Mouse (Mus musculus) cerebellum, adult 11 months (tissue): ENCODE results near the gene Ica1.

ENCODE experiments used
- DNase-seq: peaks from one replicate; pipeline ENCODE4 v3.0.0; 2022

Gene Ica1

GRCm38 (mm10) chr6:8741659-8742058 is 36.6 kb downstream of the Ica1 start:
- no peak for DNase-seq

DNA sequence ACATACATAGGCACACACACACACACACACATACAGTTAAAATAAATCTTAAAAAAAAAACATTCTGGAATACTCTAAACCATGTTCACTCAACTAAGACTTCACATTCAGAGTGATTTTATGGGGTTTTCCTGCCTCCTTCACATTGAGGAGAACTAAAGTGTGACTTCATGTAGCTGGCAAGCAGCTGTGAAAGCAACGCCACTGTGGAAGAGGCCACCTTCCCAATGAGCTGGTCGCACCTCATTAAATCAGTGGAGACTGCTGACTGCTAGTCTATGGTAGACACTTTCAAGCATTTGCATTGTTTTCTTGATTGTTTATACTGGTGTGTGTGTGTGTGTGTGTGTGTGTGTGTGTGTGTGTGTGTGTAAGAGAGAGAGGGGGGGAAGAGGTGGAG is 38.2 kb downstream of the Ica1 start:
- no peak for DNase-seq

DNA sequence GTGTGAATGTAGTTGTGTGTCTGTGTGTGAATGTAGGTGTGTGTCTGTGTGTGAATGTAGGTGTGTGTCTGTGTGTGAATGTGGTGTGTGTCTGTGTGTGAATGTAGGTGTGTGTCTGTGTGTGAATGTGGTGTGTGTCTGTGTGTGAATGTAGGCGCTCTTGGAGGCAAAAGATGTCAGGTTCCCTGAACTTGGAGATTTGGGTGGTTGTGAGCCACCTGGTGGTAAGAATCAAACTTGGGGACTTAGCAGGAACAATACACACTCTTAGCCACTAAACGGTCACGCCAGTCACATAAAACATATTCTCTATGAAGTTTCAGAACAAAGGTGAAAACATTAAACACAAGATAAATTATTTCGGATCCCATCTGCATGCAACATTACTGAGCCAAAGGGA is 39.9 kb downstream of the Ica1 start:
- DNase-seq = no peak

DNA sequence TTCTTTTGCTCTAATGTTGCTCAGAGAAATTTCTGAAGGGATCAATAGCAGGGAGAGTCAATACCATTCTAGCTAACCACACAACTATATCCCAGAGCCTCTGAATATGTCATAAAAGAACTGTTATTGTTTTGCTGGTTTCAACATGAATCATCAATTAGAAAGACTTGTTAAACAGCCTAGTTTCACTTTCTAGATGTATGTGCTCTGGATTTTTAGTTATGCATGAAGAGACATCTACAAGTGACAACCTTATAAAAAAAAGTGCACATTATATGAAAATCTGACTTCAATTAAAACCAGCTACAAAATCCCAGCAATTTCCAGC is 41.8 kb downstream of the Ica1 start:
- DNase-seq = no peak

DNA sequence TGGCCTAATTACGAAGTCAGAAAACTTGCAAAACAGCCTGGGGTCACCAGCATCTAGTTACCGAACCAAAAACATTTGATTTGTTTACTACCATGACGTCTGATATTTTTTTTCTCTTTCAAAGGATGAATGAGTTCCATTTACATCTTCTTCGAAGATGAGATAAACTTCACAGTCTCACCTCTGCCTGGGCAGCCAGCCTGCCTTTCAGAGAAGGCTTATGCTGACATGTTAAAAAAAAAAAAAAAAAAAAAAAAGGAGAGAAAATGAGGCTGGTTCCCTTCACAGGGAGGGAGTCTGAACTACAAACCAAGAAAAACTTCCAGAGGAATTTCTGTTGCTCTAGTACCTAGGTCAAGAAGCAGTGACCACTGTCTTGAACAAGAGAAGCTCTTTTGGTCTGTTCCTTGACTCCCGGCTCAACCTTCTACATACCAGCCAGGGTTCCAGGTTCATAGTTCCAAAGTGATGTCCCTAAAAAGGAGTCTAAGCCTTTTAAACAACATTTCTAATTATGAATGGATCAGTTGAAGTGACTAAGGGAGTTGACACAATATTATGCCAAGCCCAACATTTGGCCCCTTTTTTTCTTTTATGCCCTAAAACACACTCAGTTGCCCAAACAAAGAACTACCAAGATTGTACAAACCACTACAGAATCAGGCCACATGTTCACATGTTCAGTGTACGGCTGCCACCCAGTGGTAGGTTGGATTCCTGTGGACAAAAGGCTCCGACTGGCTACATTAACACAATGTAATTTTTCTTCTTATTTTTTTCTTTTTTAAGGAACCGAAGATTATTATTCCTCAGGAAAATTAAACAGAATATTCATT is 42.4 kb downstream of the Ica1 start:
- peak; percentile 60 for DNase-seq

- DNase-seq = no peak
Observed at GRCm38 (mm10) chr6:8735044-8735443, 43.2 kb downstream of the Ica1 start.

- DNase-seq = no peak
Observed at GRCm38 (mm10) chr6:8732492-8732891, 45.8 kb downstream of the Ica1 start.

DNA sequence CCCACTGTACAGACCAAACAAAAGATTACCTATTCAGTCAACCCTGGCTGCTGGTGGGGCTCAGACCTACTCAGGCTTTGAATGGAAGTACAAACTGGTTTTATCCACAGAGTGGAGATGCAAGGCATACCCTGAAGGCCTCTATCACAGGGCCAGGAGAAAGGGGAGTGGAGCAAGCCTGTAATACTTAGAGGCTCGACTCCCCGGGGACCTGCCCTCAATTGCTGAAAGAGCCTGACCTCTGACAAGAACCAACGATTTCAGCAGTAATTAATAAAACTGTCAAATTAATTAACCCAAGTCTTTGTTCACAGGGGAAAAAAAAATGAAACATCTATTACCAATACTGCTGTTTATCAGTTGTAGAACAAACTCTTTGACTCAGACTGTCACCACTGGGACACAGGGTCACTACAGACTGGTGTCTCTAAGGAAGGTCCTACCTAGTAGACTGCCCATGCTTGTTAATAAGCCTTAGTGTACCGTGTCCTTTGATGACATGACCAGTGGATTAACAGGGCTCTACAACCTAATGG is 46.6 kb downstream of the Ica1 start:
- no peak for DNase-seq

DNA sequence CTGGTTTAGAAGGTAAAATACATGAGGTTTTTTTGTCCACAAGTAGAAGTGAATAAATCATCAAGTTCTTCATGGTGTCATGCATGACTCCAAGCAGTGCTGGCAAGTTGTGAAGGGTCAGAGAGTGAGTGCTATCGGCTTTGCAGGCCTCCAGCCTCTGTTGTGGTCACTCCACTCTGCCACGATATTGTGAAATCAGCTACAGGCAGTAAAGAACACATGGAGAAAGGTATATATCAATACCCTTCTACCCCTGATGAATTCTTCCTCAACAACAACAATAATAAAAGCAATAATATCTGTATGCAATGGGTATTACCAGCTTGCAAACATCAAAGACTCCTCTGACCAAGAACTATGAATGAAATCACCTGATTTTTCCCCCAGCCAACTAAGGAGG is 47.9 kb downstream of the Ica1 start:
- DNase-seq = no peak

- DNase-seq = no peak
Observed at GRCm38 (mm10) chr6:8727806-8728205, 50.5 kb downstream of the Ica1 start.

DNA sequence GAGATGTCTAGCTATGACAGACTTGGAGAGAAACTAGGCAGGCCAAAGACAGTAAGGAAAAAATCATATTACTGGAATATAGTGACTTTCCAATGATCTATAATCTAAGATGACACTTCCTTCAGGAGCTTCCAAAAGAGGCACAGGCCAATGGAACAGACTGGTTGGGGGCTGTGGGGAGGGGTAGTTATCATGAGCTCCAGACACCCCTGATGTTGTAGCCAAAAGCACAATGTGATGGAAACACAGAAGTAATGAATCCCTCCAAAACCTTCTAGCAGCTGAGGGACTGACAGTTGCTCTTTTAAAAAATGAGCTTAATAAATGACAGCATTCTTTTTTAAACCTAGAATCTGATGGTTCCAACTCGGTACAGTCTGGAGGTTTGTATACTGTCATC is 52.7 kb downstream of the Ica1 start:
- no peak for DNase-seq

DNA sequence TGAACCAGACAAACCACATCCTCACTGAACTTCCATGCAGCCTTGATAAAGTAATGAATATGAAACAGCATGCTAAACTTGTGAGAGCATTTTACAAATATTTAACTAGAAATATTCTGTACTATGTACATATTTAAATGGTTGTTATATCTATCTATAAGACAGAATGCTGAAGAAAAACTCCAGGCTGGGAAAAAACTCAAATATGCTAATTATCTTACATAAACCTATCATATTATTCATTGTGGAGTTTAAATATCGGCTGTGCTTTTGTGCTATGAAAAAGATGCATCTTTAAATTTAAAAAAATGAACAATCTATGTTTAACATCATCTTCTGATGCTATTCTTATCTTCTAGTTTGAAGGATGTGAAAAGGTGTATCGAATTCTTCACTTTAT is 58.6 kb downstream of the Ica1 start:
- DNase-seq = no peak

DNA sequence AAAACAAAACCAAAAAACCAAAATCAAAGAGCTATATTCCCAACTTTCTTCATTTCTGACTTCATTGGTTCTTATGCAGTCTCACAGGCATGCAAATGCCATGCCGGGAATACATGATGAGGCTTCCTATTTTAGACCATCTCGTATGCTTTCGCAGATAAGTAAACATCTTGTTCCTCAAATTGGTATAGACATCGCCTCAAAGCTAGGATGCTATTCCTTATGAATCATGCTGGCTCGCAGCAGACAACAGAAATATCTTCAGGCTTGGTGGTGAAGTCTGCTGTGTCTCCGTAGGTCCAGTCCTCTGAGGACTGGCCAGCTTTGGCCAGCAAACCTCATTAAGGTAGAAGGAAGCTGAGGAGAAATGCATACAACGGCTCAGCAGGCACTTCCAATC is 60.3 kb downstream of the Ica1 start:
- no peak for DNase-seq

- no peak for DNase-seq
Observed at GRCm38 (mm10) chr6:8716539-8716938, 61.7 kb downstream of the Ica1 start.

GRCm38 (mm10) chr6:8711246-8711645 is 67.0 kb downstream of the Ica1 start:
- DNase-seq = no peak

DNA sequence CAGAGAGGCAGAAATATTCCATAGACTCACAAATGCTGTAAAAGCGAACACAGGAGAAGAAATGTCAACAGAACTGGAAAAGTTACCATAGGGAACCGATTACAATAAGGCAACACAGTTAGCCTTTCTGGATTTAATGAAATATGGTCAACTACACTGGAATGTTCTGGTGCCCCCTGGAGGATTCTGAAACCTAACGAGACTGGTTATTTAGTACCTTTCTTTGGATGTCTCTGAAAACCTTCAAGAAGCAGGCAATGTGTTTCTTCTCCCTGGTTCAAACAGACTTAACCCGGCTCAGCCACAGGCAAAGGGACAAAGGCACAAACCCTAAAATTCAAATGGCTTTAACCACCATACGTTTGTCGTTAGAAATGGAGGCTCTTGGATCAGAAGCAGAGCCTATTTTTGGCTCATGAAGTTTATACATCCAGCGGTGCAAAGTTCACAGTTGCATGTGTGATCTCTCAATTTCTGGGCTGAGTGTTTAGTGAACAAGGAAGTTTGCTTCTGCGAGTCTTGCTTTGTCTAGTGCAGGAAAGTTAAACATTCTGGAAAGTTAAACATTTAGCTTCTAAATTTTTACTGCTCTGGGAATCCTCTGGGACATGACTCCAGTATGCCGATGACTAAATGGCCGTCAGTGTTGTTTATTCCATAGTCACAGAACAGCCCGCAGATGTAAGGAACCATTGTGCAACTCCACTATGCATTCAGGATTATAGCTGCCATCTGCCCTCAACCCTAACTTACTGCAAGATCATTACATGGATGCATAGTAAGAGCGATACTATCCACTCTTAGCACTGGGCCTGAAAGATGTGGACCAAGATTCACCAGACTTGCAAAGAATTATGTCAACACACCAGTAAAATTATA is 83.4 kb downstream of the Ica1 start:
- peak; percentile 26 for DNase-seq

DNA sequence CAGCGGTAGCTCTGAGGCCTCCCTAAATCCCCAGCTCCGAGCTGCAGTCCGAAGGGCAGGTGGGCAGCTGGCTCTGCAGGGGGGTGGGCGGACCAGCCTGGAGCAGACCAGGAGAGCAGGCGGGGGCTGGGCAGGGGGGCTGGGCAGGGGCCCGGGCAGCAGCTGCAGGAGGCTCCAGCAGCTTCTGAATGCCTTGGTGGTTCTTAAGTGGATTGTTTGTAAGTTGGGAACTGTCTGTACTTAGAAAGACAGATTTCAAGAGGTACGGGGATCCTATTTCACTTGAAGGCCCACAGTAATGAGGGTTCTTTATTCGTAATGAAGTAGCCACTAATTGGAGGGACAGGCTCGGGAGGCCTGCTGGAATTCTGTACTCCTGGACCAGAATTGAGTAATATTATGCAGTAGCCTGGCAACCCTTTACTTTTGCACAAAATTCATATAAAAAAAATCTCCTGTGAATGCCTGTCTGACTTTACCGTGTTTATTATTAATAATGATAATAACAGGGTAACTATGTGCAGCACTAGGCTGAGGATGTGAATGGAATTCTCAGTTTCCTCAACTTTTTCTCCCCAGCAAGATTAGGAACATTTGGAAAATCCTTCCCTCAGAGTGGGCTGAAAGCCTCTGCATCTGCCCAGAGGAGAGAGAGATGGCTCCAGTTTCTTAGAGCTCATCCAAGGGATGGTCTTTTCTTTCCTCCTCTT is 84.2 kb downstream of the Ica1 start:
- no peak for DNase-seq

DNA sequence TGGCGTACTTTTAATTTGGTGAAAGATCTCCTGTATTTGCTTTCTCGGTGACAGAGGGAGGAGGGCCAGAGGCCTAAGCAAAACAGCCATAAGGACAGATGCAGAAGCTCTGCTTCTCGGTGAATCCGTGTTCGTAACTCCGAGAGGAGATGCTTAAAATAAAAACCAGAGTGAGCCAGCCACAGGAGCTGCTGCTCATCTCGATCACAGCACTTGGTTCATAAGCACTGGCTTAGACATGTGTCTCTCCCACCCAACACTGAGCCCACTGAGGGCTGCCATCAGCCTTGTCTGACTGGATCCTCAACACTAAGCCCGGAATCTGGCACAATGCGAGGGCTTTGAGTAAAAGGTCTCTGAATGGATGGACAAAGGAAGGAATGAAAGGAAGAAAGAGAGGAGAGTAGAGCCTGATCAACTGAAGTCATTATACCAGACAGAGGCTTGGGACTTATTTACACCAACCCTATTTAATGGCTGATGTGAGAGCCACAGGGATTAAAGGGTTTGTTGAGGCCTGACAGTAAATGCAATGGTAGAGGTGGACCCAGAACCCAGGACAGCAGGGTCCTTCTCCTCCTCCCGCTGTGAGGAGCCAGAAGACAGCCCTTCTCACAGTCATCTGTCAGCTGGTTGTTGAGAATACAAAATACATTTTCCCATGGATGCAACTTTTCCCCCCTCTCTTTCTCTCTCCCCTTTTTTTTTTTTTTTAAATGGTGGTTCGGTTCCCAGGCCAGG is 85.0 kb downstream of the Ica1 start:
- DNase-seq = no peak

GRCm38 (mm10) chr6:8691199-8691975 is 86.9 kb downstream of the Ica1 start:
- no peak for DNase-seq

DNA sequence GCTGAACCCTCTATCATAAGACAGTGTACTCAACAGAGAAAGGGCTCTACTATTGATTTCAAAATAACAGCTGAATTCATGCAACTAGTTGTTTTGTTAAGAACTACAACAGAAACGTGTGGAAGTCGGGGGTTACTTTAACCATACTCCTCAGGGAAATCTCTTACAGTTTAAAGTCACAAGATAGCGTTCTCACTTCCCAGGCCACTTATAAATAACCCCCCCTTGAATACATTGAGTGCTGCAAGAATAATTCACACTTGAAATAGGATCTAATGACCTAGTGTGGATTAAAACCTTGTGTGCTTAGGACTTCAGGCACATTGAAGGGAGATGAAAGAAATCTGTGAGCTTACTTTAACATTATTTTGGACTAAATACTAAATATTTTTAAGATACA is 87.8 kb downstream of the Ica1 start:
- DNase-seq = no peak

DNA sequence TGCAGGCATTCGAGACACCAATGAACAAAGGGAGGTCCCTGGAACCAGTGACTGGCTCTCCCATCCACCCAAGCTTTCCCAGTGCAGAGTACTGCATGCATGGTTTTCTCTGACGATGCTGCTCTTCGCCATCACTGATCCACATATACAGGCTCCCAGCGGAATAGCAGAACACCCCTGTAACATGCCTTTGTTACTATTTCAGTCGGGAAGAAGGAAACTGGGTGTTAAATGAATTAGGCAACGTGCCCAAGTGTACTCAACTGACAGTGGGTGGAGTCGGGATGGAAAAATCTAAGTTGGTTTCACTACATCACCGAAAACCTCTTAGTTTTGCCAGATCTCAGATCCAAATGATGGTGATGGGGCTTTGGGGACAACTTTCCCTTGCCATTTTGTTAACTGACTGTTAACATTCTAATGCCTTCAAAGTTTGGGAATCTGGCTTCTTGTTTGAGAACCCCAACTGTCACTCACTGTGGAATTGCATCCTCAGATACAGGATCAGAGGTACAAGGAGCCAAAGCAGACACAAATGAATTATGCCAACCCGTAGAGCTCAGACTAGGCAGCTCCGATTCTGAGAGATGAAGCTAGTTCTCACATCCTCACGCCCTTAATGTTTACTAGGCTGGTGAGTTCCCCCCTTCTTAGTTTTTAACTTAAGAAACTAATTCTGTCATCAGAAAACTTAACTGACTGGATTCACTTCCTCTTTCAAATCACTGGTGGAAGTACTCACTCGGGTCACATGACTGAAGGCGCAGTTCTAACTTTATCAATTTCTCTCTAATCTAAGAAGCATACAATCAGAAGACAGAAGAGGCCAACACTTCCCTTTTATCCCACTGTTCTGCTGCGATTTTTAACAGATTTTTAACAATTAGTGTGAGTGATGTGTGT is 91.4 kb downstream of the Ica1 start:
- DNase-seq = no peak
